Mouse (Mus musculus) C2C12 (cell line): ENCODE measurements at regions not wholly inside any gene's neighbourhood (a gene's known extent, or its start where the extent isn't known, plus 50 kb on each side); places are given as distances from the start of the nearest gene placed in this dataset.

Experiments used
- H3K27me3 ChIP-seq: one replicate; pipeline ENCODE4 v1.6.1; 2011; ENCODE audit not compliant: control insufficient read depth, insufficient read depth, insufficient read length
- H3K36me3 ChIP-seq: one replicate; pipeline ENCODE4 v1.6.1; 2011; ENCODE audit not compliant: control insufficient read depth, insufficient read depth
- H3K4me3 ChIP-seq: one replicate; pipeline ENCODE4 v1.5.1; 2011; ENCODE audit warnings: mild to moderate bottlenecking, control low read depth; ENCODE audit not compliant: poor library complexity, insufficient read depth, severe bottlenecking
- H3K79me2 ChIP-seq: one replicate; pipeline ENCODE4 v1.6.1; 2011; ENCODE audit not compliant: control insufficient read depth, insufficient read depth
- H3K79me3 ChIP-seq: one replicate; pipeline ENCODE4 v1.6.1; 2011; ENCODE audit warnings: low read depth, control low read depth
- H3ac ChIP-seq: one replicate; pipeline ENCODE3; 2011; ENCODE audit warnings: low read depth; ENCODE audit not compliant: control insufficient read depth, insufficient read length
- CEBPB ChIP-seq: IDR thresholded peaks from one replicate; pipeline ENCODE4 v1.6.1; 2011; ENCODE audit warnings: low read depth, mild to moderate bottlenecking, control low read depth, moderate library complexity
- CTCF ChIP-seq: IDR thresholded peaks from one replicate; pipeline ENCODE4 v1.5.1; 2011; ENCODE audit not compliant: control insufficient read depth, insufficient read depth, insufficient read length
- FOSL1 ChIP-seq: IDR thresholded peaks from one replicate; pipeline ENCODE4 v1.8.0; 2011; ENCODE audit warnings: mild to moderate bottlenecking, low read length; ENCODE audit not compliant: poor library complexity, insufficient read depth, severe bottlenecking
- MAX ChIP-seq: IDR thresholded peaks from one replicate; pipeline ENCODE4 v1.6.1; 2011; ENCODE audit warnings: mild to moderate bottlenecking, control low read depth
- MYOD1 ChIP-seq: IDR thresholded peaks from one replicate; pipeline ENCODE4 v1.6.1; 2011; ENCODE audit warnings: low read depth; ENCODE audit not compliant: control insufficient read depth, insufficient read length
- MYOG ChIP-seq: IDR thresholded peaks from one replicate; pipeline ENCODE4 v1.6.1; 2011; ENCODE audit not compliant: control insufficient read depth, insufficient read length; ENCODE audit errors: extremely low read depth
- USF1 ChIP-seq: IDR thresholded peaks from one replicate; pipeline ENCODE4 v1.6.1; 2011; ENCODE audit warnings: low read depth, mild to moderate bottlenecking, control low read depth, moderate library complexity

GRCm38 (mm10) chr2:78530535-78530934, 337.4 kb upstream of the Ube2e3 start:
- no peaks in the 10 kb centered on the region for H3K79me3 ChIP-seq
- H3K27me3 ChIP-seq, result no peaks in the 10 kb centered on the region
- TF ChIP-seq MYOG, result no peak
- no peak for TF ChIP-seq FOSL1
- no peak for TF ChIP-seq MYOD1
- TF ChIP-seq MAX, result no peak
- TF ChIP-seq CTCF, result no peak
- no peak for TF ChIP-seq CEBPB
- TF ChIP-seq USF1, result no peak
- H3K36me3 ChIP-seq, result no peaks in the 10 kb centered on the region
- no peak overlapping the region for H3K4me3 ChIP-seq
- H3ac ChIP-seq, result no peak overlapping the region
- H3K79me2 ChIP-seq, result no peaks in the 10 kb centered on the region

GRCm38 (mm10) chr2:78520258-78521023, 347.5 kb upstream of the Ube2e3 start:
- no peaks in the 10 kb centered on the region for H3K79me2 ChIP-seq
- TF ChIP-seq MYOD1, result no peak
- TF ChIP-seq MYOG, result no peak
- no peak for TF ChIP-seq CTCF
- no peak for TF ChIP-seq USF1
- TF ChIP-seq FOSL1, result no peak
- H3K79me3 ChIP-seq, result no peaks in the 10 kb centered on the region
- H3K36me3 ChIP-seq, result no peaks in the 10 kb centered on the region
- no peak overlapping the region for H3K4me3 ChIP-seq
- no peak overlapping the region for H3ac ChIP-seq
- no peaks in the 10 kb centered on the region for H3K27me3 ChIP-seq

DNA sequence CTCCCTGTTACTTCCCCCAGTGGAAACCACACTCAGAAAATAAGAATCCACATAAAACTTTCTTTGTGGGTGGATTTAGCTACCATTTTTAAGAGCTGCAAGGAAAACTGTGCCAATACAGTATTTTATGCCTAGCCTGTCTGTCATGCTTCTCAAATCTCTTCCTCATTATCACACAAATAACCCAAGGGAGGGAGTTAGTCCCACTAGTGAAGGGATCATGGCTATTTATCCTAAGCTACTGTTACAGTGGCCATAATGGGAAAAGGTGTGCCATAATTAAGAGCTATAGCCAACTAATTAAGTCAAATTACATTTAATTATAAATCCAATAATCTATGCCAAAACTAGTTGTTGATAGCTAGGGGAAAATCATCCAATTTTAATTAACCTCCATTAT, 374.8 kb upstream of the Ube2e3 start:
- Histone ChIP-seq H3ac (no peak overlapping the region), H3K79me3 (no peaks in the 10 kb centered on the region), H3K4me3 (no peak overlapping the region), H3K36me3 (no peaks in the 10 kb centered on the region), H3K27me3 (no peaks in the 10 kb centered on the region), H3K79me2 (no peaks in the 10 kb centered on the region)
- no peak for TF ChIP-seq MYOD1
- no peak for TF ChIP-seq FOSL1
- no peak for TF ChIP-seq MAX
- no peak for TF ChIP-seq CEBPB
- TF ChIP-seq CTCF, result no peak
- TF ChIP-seq USF1, result no peak
- no peak for TF ChIP-seq MYOG

- no peaks in the 10 kb centered on the region for H3K79me3 ChIP-seq
- no peak overlapping the region for H3ac ChIP-seq
Measured at GRCm38 (mm10) chr2:78480036-78480435, 387.9 kb upstream of the Ube2e3 start.

GRCm38 (mm10) chr2:78459444-78459843, 408.5 kb upstream of the Ube2e3 start:
- no peak for TF ChIP-seq CTCF
- TF ChIP-seq FOSL1, result no peak
- no peak for TF ChIP-seq CEBPB
- TF ChIP-seq MYOD1, result no peak
- no peak for TF ChIP-seq MAX
- no peak for TF ChIP-seq MYOG
- TF ChIP-seq USF1, result no peak

More at GRCm38 (mm10) chr2:78480036-78480435, 387.9 kb upstream of the Ube2e3 start:
- TF ChIP-seq MAX, result no peak
- TF ChIP-seq USF1, result no peak
- TF ChIP-seq MYOG, result no peak
- no peak for TF ChIP-seq MYOD1
- TF ChIP-seq CTCF, result no peak
- no peak for TF ChIP-seq FOSL1
- no peak for TF ChIP-seq CEBPB
- no peaks in the 10 kb centered on the region for H3K36me3 ChIP-seq
- no peak overlapping the region for H3K4me3 ChIP-seq
- no peaks in the 10 kb centered on the region for H3K79me2 ChIP-seq
- no peaks in the 10 kb centered on the region for H3K27me3 ChIP-seq

DNA sequence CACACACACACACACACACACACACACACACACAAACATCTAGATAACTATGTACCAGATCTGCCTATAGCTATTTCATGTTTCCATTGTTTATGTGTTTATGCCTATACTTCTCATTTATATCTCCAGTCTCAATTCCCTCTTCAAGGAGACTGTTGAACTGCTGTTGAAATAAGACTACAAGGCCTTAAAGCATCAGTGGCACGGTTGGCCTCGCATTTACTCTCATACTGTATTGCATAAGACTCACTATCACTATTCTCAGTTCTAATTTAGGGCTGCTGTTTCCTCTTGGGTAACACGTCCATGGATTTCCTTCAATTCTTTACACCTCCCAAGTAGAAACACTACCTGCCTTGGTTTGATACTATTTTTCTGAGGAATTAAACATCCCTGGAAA, 414.5 kb upstream of the Ube2e3 start:
- Histone ChIP-seq H3K27me3 (no peaks in the 10 kb centered on the region), H3K4me3 (no peak overlapping the region), H3ac (no peak overlapping the region), H3K79me3 (no peaks in the 10 kb centered on the region), H3K79me2 (no peaks in the 10 kb centered on the region), H3K36me3 (no peaks in the 10 kb centered on the region)
- TF ChIP-seq CEBPB, result no peak

More at GRCm38 (mm10) chr2:78459444-78459843, 408.5 kb upstream of the Ube2e3 start:
- H3K79me3 ChIP-seq, result no peaks in the 10 kb centered on the region
- no peaks in the 10 kb centered on the region for H3K36me3 ChIP-seq
- no peak overlapping the region for H3K4me3 ChIP-seq
- no peaks in the 10 kb centered on the region for H3K27me3 ChIP-seq
- H3K79me2 ChIP-seq, result no peaks in the 10 kb centered on the region
- no peak overlapping the region for H3ac ChIP-seq
